Mouse (Mus musculus) kidney, embryonic 14.5 days (tissue): ENCODE measurements around the gene Xylt1. TPM values are rescaled to one million over a fixed set of nuclear protein-coding genes. Genes with fewer than 3 reads are reported as not detected.
A peak's percentile ranks its signal among the peaks of the same experiment; 100 is the strongest.

Source experiments
- ATAC-seq: fragments of 200-750 bp; cut with Nextera tagmentation; 2 replicates; pipeline ENCODE4 v1.8.0; 2017; ENCODE audit warnings: moderate number of reproducible peaks, mild to moderate bottlenecking, moderate TSS enrichment, moderate library complexity; ENCODE audit not compliant: low FRiP score, low TSS enrichment
- H3K27ac ChIP-seq: fragments of 300-500 bp; sonication (generic); 2 replicates; pipeline ENCODE4 v1.5.1; 2014; ENCODE audit warnings: low read depth, mild to moderate bottlenecking, low read length, moderate library complexity, mixed read lengths
- H3K27me3 ChIP-seq: fragments of 300-500 bp; sonication (generic); 2 replicates; pipeline ENCODE4 v1.6.1; 2014; ENCODE audit warnings: mild to moderate bottlenecking, low read length; ENCODE audit not compliant: control insufficient read depth, insufficient read depth
- H3K36me3 ChIP-seq: fragments of 300-500 bp; sonication (generic); 2 replicates; pipeline ENCODE4 v1.6.1; 2014; ENCODE audit warnings: low read length, mixed read lengths; ENCODE audit not compliant: control insufficient read depth, insufficient read depth
- H3K4me1 ChIP-seq: fragments of 300-500 bp; sonication (generic); 2 replicates; pipeline ENCODE4 v1.6.1; 2014; ENCODE audit warnings: low read length, mixed read lengths; ENCODE audit not compliant: control insufficient read depth, insufficient read depth
- H3K4me2 ChIP-seq: fragments of 300-500 bp; sonication (generic); replicated peaks from 2 replicates; pipeline ENCODE4 v1.6.1; 2014; ENCODE audit warnings: low read depth, mild to moderate bottlenecking, low read length
- H3K4me3 ChIP-seq: fragments of 300-500 bp; sonication (generic); 2 replicates; pipeline ENCODE4 v1.5.1; 2014; ENCODE audit warnings: mild to moderate bottlenecking, low read length
- H3K9ac ChIP-seq: fragments of 300-500 bp; sonication (generic); 2 replicates; pipeline ENCODE4 v1.6.1; 2014; ENCODE audit warnings: low read depth, mild to moderate bottlenecking, low read length, moderate library complexity
- H3K9me3 ChIP-seq: fragments of 300-500 bp; sonication (generic); 2 replicates; pipeline ENCODE4 v1.6.1; 2016; ENCODE audit warnings: low read length; ENCODE audit not compliant: control insufficient read depth
- WGBS: fragments of 180-500 bp; shearing (Covaris S2); extraction: QIAGEN DNeasy Blood & Tissue Kit; methylation state at CpG from one replicate; pipeline ENCODE4 v1.1.7; 2014; 5-methylcytosine and 5-hydroxymethylcytosine counted together
- polyA plus RNA-seq: library from polyadenylated mRNA; unstranded; fragments of >200 nt; fragmentation: Nextera tagmentation; extraction: Ambion mirVana; gene quantifications from 2 replicates; pipeline ENCODE4 v1.2.1, GENCODE M21; 2014

The Xylt1 gene
- polyA plus RNA-seq, 1 experiment from 2014 or later, result 4.6 TPM

DNA sequence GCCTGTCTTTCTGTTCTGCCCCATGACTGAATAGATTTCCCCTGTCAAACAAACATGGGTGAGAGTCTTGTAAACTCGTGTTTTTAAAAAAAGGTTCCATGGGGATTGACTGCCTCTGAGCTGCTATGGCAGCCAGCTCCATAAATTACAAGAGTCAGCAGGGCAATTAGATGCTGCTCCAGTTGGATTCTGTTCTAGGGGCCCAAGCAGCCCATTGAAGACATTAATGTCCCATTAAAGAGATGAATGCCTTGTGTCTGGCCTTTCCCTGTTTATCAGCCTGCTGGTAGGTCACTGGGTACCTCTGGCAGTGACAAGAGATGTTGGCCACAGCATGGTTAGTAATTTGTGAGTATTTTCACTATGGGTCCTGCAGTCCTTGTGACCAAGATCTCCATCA lies 271.9 kb downstream of the Xylt1 start:
- no peak overlapping the region for H3K9ac ChIP-seq
- H3K4me1 ChIP-seq, result no peaks in the 10 kb centered on the region
- H3K36me3 ChIP-seq, result 0 out of 2 replicates have a peak, but pooled peaks cover 5% of the 10 kb centered on the region
- no peak overlapping the region for H3K4me2 ChIP-seq
- H3K27ac ChIP-seq, result no peak overlapping the region
- no peaks in the 10 kb centered on the region for H3K9me3 ChIP-seq
- ATAC-seq, result no peak
- no peak overlapping the region for H3K4me3 ChIP-seq
- 15% methylated on average over 1 of the region's 1 CpGs for WGBS
- H3K27me3 ChIP-seq, result no peaks in the 10 kb centered on the region

DNA sequence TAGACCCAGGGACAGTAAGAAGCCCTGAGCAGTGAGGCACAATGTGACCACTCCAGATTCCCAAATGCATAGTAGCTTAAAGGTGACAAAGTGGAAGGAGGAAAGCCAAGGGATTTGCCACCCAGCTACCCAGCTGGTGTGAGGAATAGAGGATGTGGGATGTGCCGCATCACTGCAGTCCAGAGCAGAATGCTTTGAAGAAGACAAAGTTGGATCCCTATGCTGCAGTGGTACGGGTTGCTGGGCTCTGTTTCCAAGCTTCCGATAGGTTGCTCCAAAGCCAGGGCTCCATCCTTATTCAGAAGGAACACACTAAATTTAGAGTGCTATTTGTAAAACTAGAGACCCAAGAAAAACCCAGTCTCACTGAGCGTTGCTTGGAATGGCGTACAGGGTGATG lies 275.0 kb downstream of the Xylt1 start:
- no peak overlapping the region for H3K4me2 ChIP-seq
- 97% methylated on average over 5 of the region's 5 CpGs for WGBS
- H3K4me3 ChIP-seq, result no peak overlapping the region
- 0 out of 2 replicates have a peak, but pooled peaks cover 5% of the 10 kb centered on the region for H3K36me3 ChIP-seq
- no peaks in the 10 kb centered on the region for H3K27me3 ChIP-seq
- no peaks in the 10 kb centered on the region for H3K9me3 ChIP-seq
- no peak overlapping the region for H3K9ac ChIP-seq
- ATAC-seq, result no peak
- no peaks in the 10 kb centered on the region for H3K4me1 ChIP-seq
- no peak overlapping the region for H3K27ac ChIP-seq

DNA sequence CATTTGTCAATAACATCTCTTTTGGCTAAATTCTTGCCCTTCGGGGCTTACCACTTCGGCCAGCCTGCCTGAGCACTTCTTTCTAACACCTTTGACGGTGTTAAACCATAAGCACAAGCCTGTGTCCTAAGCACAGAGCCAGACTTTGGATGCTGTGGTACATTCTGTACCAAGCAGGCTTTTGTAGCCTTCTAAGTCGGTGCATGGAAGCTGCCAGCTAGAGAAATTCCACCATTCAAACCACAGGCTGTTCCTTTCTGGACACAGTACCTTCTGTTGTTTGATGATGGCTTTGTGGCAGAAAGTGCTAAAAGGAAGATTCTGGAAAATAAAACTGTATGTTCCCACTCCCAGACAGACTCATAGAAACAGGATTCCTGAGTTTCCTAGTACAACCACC lies 277.4 kb downstream of the Xylt1 start:
- no peak for ATAC-seq
- Histone ChIP-seq H3K9me3 (no peaks in the 10 kb centered on the region), H3K27ac (no peak overlapping the region), H3K4me2 (no peak overlapping the region), H3K9ac (no peak overlapping the region), H3K27me3 (no peaks in the 10 kb centered on the region), H3K4me1 (no peaks in the 10 kb centered on the region), H3K4me3 (no peak overlapping the region), H3K36me3 (0 out of 2 replicates have a peak, but pooled peaks cover 5% of the 10 kb centered on the region)
- 89% methylated on average over 4 of the region's 4 CpGs for WGBS

DNA sequence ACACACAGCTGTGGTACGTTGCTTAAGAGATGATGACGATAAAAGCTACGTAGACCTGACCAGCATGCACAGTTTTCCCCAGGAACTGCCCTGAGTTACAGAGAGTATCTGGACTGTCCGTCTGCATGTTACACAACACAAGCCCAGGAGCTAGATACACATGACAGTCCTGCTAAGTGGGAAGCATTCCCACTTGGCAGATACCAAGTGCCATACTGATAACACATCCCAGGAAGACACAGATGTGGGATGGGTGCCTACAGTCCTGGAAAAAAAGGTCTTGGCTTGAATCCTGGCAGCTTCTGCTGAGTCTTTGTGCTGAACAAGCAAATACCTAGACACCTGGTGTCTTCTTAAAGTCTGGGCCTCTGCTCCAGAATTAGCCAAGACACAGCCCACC lies 278.0 kb downstream of the Xylt1 start:
- H3K27ac ChIP-seq, result no peak overlapping the region
- H3K27me3 ChIP-seq, result no peaks in the 10 kb centered on the region
- 84% methylated on average over 4 of the region's 4 CpGs for WGBS
- 0 out of 2 replicates have a peak, but pooled peaks cover 5% of the 10 kb centered on the region for H3K36me3 ChIP-seq
- no peaks in the 10 kb centered on the region for H3K9me3 ChIP-seq
- no peak overlapping the region for H3K4me3 ChIP-seq
- ATAC-seq, result no peak
- no peak overlapping the region for H3K9ac ChIP-seq
- H3K4me1 ChIP-seq, result no peaks in the 10 kb centered on the region
- no peak overlapping the region for H3K4me2 ChIP-seq

DNA sequence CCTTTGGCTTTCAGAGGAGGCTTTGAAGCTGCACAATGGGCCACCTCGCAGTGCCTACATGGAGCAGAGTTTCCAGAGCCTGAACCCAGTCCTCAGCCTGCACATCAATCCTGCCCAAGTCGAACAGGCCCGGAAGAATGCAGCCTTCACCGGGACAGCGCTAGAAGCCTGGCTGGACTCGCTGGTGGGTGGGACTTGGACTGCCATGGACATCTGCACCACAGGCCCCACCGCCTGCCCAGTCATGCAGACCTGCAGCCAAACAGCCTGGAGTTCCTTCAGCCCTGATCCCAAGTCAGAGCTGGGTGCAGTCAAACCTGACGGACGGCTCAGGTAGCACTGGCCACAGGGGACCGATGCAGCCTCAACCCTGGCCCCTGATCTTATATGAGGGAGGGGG lies 286.5 kb downstream of the Xylt1 start:
- Histone ChIP-seq H3K4me3 (no peak overlapping the region), H3K9ac (no peak overlapping the region), H3K9me3 (no peaks in the 10 kb centered on the region), H3K4me1 (no peaks in the 10 kb centered on the region), H3K27ac (no peak overlapping the region), H3K36me3 (no peaks in the 10 kb centered on the region; the same call in 1 of the 2 replicates), H3K4me2 (no peak overlapping the region), H3K27me3 (no peaks in the 10 kb centered on the region)
- ATAC-seq, result peak; percentile 16; the same call in 1 of the 2 replicates
- WGBS, result 78% methylated on average over 10 of the region's 10 CpGs

DNA sequence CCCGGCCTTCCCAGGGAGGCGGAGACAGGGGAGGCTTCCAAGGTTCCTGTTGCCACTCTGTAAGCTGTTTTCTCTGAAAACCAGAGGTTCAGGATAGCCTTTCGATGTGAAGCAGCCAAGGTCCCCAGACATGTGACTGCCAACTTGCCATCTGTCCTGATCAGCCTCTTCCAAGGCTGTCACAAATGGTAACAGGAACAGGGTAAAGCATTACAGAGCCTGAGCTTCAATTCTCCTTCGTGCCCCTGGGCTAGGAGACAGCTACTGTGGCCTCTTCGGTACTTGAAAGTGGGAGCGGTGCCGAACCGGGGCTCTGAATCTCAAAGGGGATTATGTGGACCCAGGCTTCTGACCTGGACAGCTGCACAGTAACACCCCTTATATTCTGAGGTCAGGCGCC lies 287.4 kb downstream of the Xylt1 start:
- 86% methylated on average over 9 of the region's 9 CpGs for WGBS
- Histone ChIP-seq H3K4me1 (no peaks in the 10 kb centered on the region), H3K9me3 (no peaks in the 10 kb centered on the region), H3K36me3 (no peaks in the 10 kb centered on the region; the same call in 1 of the 2 replicates), H3K27me3 (no peaks in the 10 kb centered on the region), H3K4me3 (no peak overlapping the region), H3K27ac (no peak overlapping the region), H3K9ac (no peak overlapping the region), H3K4me2 (no peak overlapping the region)
- no peak for ATAC-seq

DNA sequence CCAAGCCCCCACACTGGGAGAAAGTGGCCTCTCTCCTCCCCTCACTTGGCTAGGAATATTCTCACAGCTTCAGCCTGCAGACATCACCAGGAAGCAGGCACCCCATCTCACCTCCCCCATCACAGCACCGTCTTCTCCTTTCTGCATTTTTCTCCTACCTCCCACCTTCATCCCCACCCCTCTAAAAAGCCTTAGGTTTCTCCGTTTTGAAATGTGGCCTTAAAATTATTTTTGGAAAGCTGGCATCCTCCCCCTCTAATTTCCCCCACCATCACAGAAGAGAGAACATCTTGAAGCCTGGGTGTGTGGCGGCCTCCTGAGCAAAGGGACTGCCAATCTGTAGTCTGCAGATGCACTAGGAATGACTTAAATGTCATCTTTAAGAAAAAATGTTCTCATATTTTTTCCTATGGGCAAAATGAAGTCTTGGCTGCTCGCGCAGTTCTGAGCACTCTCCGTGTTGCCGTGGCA lies 291.4 kb downstream of the Xylt1 start:
- WGBS, result 87% methylated on average over 7 of the region's 7 CpGs
- Histone ChIP-seq H3K4me1 (no peaks in the 10 kb centered on the region), H3K27ac (no peak overlapping the region), H3K9me3 (no peaks in the 10 kb centered on the region), H3K27me3 (no peaks in the 10 kb centered on the region), H3K36me3 (no peaks in the 10 kb centered on the region; the same call in 1 of the 2 replicates), H3K9ac (no peak overlapping the region), H3K4me3 (no peak overlapping the region), H3K4me2 (no peak overlapping the region)
- no peak for ATAC-seq

DNA sequence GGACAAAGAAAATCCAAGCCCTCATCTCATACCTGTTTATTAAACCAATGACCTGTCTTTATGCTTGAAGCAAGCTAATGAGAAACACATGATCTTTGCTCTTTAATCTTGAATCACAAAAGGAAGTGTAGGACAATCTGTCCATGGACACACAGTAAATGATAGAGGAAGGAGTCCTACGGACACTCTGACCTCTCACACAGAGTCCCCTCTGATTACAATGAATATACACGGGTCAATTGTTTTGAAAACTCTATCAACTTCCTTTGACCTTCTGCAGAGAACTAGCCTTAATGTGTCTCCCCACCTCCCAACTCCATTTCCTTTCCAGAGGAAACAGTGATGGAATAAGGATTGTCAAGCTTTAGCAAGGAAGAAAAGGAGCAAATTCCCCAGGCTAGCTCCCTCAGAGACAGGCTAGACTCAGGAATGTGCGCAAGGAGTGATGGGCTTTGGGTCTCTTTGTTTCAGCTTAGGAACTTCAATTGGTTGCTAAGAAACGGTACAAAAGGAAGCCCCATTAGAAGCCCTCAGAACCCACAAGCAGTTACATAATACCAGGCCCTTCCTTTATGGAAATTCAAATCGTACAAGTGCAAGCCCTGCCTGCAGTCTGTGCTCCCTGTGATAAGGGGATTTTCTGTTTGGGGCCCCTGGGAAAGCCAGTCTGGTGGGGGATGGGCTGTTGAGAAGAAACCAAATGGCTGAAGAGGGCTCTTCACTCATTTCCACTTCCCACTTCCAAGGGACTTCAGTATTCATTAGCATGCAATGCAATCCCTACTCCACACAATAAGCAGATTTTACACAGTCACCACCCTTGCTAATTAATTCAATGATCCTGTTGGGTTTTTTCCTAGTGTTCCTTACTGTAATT lies 305.6 kb downstream of the Xylt1 start:
- no peaks in the 10 kb centered on the region for H3K9me3 ChIP-seq
- H3K27ac ChIP-seq, result no peak overlapping the region
- H3K4me3 ChIP-seq, result no peak overlapping the region
- no peaks in the 10 kb centered on the region for H3K4me1 ChIP-seq
- no peaks in the 10 kb centered on the region for H3K36me3 ChIP-seq
- H3K4me2 ChIP-seq, result no peak overlapping the region
- no peak overlapping the region for H3K9ac ChIP-seq
- WGBS, result 37% methylated on average over 5 of the region's 5 CpGs
- no peaks in the 10 kb centered on the region for H3K27me3 ChIP-seq
- ATAC-seq, result no peak

DNA sequence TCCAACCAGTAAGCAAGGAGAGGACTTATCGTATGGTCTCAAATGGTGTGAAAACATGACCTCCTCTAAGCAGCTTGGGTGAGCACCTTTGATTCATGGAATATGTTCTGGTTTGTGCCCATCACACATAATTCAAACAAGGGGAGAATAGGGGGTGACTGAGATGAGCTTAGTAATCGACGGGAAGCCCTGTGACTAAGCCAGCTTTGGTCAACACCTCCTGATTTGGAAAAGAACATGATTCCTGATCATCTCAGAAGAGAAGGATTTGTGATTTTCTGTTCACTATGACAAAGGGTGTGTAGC lies 306.2 kb downstream of the Xylt1 start:
- no peaks in the 10 kb centered on the region for H3K9me3 ChIP-seq
- H3K9ac ChIP-seq, result no peak overlapping the region
- H3K36me3 ChIP-seq, result no peaks in the 10 kb centered on the region
- no peak overlapping the region for H3K4me2 ChIP-seq
- H3K4me1 ChIP-seq, result no peaks in the 10 kb centered on the region
- H3K27ac ChIP-seq, result no peak overlapping the region
- no peak for ATAC-seq
- no peaks in the 10 kb centered on the region for H3K27me3 ChIP-seq
- WGBS, result 90% methylated on average over 3 of the region's 3 CpGs
- no peak overlapping the region for H3K4me3 ChIP-seq
